Mouse (Mus musculus): Measurements from ENCODE around the gene Dzip1. TPM values are rescaled to one million over a fixed set of nuclear protein-coding genes. Genes with fewer than 3 reads are reported as not detected.
A peak's percentile ranks its signal among the peaks of the same experiment; 100 is the strongest.

Gene Dzip1
- polyA plus RNA-seq, 2 experiments, result 26.0 to 52.1 TPM

GRCm38 (mm10) chr14:118922667-118923184, 2.5 kb downstream of the Dzip1 start:
- ATAC-seq (ENCODE audit: low FRiP score, low read depth) (no peak), DNase-seq (ENCODE audit: low spot score) (peak; percentile 14)
- 2% methylated on average over 37 of the region's 47 CpGs for WGBS
- H3K4me2 ChIP-seq (replicated peaks; ENCODE audit: low read depth, low read length, severe bottlenecking), result peak overlapping the region; percentile 83
- H3K4me1 ChIP-seq (ENCODE audit: control insufficient read depth, insufficient read depth, low read length), result peaks cover 21% of the 10 kb centered on the region
- TF ChIP-seq POLR2A (IDR thresholded peaks at IDR 0.05; ENCODE audit: borderline replicate concordance, extremely low read depth, insufficient read depth, insufficient read length), result no peak
- 0 out of 2 replicates have a peak, but pooled peaks cover 7% of the 10 kb centered on the region for H3K36me3 ChIP-seq (ENCODE audit: control insufficient read depth, insufficient read depth, low read length)
- peak overlapping the region; percentile 45 for H3K9ac ChIP-seq (ENCODE audit: low read depth, low read length, severe bottlenecking)
- peak overlapping the region; percentile 39 for H3K4me3 ChIP-seq (replicated peaks; ENCODE audit: low read length)
- peaks cover 11% of the 10 kb centered on the region; the same call in 1 of the 2 replicates for H3K27me3 ChIP-seq (ENCODE audit: control insufficient read depth, insufficient read depth, low read length)
- no peaks in the 10 kb centered on the region for H3K9me3 ChIP-seq (ENCODE audit: control insufficient read depth, low read length)
- H3K27ac ChIP-seq (replicated peaks; ENCODE audit: low read depth, low read length), result no peak overlapping the region

GRCm38 (mm10) chr14:118922251-118922650, 3.0 kb downstream of the Dzip1 start:
- Histone ChIP-seq H3K4me1 (ENCODE audit: control insufficient read depth, insufficient read depth, low read length) (peaks cover 21% of the 10 kb centered on the region), H3K9me3 (ENCODE audit: control insufficient read depth, low read length) (no peaks in the 10 kb centered on the region), H3K27ac (replicated peaks; ENCODE audit: low read depth, low read length) (no peak overlapping the region), H3K4me3 (replicated peaks; ENCODE audit: low read length) (peak overlapping the region; percentile 39), H3K9ac (ENCODE audit: low read depth, low read length, severe bottlenecking) (peak overlapping the region; percentile 45), H3K4me2 (replicated peaks; ENCODE audit: low read depth, low read length, severe bottlenecking) (peak overlapping the region; percentile 83), H3K36me3 (ENCODE audit: control insufficient read depth, insufficient read depth, low read length) (peaks cover 7% of the 10 kb centered on the region; the same call in 1 of the 2 replicates), H3K27me3 (ENCODE audit: control insufficient read depth, insufficient read depth, low read length) (peaks cover 11% of the 10 kb centered on the region; the same call in 1 of the 2 replicates)
- no peak for ATAC-seq (ENCODE audit: low FRiP score, low read depth)
- 23% methylated on average over 22 of the region's 22 CpGs for WGBS
- no peak for TF ChIP-seq POLR2A (IDR thresholded peaks at IDR 0.05; ENCODE audit: borderline replicate concordance, extremely low read depth, insufficient read depth, insufficient read length)
- DNase-seq (ENCODE audit: low spot score), result no peak

GRCm38 (mm10) chr14:118920654-118921053, 4.6 kb downstream of the Dzip1 start:
- H3K36me3 ChIP-seq (ENCODE audit: control insufficient read depth, insufficient read depth, low read length), result peaks cover 17% of the 10 kb centered on the region
- H3K4me1 ChIP-seq (ENCODE audit: control insufficient read depth, insufficient read depth, low read length), result peaks cover 16% of the 10 kb centered on the region
- H3K9me3 ChIP-seq (ENCODE audit: control insufficient read depth, low read length), result no peaks in the 10 kb centered on the region
- DNase-seq (ENCODE audit: low spot score) (no peak), ATAC-seq (ENCODE audit: low FRiP score, low read depth) (no peak)
- H3K4me3 ChIP-seq (replicated peaks; ENCODE audit: low read length), result no peak overlapping the region
- WGBS, result 65% methylated on average over 7 of the region's 7 CpGs
- no peak for TF ChIP-seq POLR2A (IDR thresholded peaks at IDR 0.05; ENCODE audit: borderline replicate concordance, extremely low read depth, insufficient read depth, insufficient read length)
- H3K27ac ChIP-seq (replicated peaks; ENCODE audit: low read depth, low read length), result no peak overlapping the region
- no peak overlapping the region for H3K4me2 ChIP-seq (replicated peaks; ENCODE audit: low read depth, low read length, severe bottlenecking)
- H3K27me3 ChIP-seq (ENCODE audit: control insufficient read depth, insufficient read depth, low read length), result peaks cover 11% of the 10 kb centered on the region; the same call in 1 of the 2 replicates
- H3K9ac ChIP-seq (ENCODE audit: low read depth, low read length, severe bottlenecking), result no peak overlapping the region

GRCm38 (mm10) chr14:118919025-118919424, 6.2 kb downstream of the Dzip1 start:
- H3K9me3 ChIP-seq (ENCODE audit: control insufficient read depth, low read length), result no peaks in the 10 kb centered on the region
- DNase-seq (ENCODE audit: low spot score) (peak; percentile 11), ATAC-seq (ENCODE audit: low FRiP score, low read depth) (no peak)
- H3K4me3 ChIP-seq (replicated peaks; ENCODE audit: low read length), result no peak overlapping the region
- no peak overlapping the region for H3K4me2 ChIP-seq (replicated peaks; ENCODE audit: low read depth, low read length, severe bottlenecking)
- WGBS, result 64% methylated on average over 8 of the region's 8 CpGs
- no peak overlapping the region for H3K27ac ChIP-seq (replicated peaks; ENCODE audit: low read depth, low read length)
- TF ChIP-seq POLR2A (IDR thresholded peaks at IDR 0.05; ENCODE audit: borderline replicate concordance, extremely low read depth, insufficient read depth, insufficient read length), result no peak
- no peak overlapping the region for H3K9ac ChIP-seq (ENCODE audit: low read depth, low read length, severe bottlenecking)
- H3K4me1 ChIP-seq (ENCODE audit: control insufficient read depth, insufficient read depth, low read length), result peaks cover 16% of the 10 kb centered on the region
- H3K27me3 ChIP-seq (ENCODE audit: control insufficient read depth, insufficient read depth, low read length), result peaks cover 11% of the 10 kb centered on the region; the same call in 1 of the 2 replicates
- peaks cover 26% of the 10 kb centered on the region for H3K36me3 ChIP-seq (ENCODE audit: control insufficient read depth, insufficient read depth, low read length)

- H3K4me1 ChIP-seq (ENCODE audit: control insufficient read depth, insufficient read depth, low read length), result no peaks in the 10 kb centered on the region
- no peaks in the 10 kb centered on the region for H3K27me3 ChIP-seq (ENCODE audit: control insufficient read depth, insufficient read depth, low read length)
- no peak for TF ChIP-seq POLR2A (IDR thresholded peaks at IDR 0.05; ENCODE audit: borderline replicate concordance, extremely low read depth, insufficient read depth, insufficient read length)
- no peak for DNase-seq (ENCODE audit: low spot score)
- H3K4me2 ChIP-seq (replicated peaks; ENCODE audit: low read depth, low read length, severe bottlenecking), result no peak overlapping the region
- peaks cover 57% of the 10 kb centered on the region for H3K36me3 ChIP-seq (ENCODE audit: control insufficient read depth, insufficient read depth, low read length)
- H3K27ac ChIP-seq (replicated peaks; ENCODE audit: low read depth, low read length), result no peak overlapping the region
- no peak overlapping the region for H3K9ac ChIP-seq (ENCODE audit: low read depth, low read length, severe bottlenecking)
- no peak overlapping the region for H3K4me3 ChIP-seq (replicated peaks; ENCODE audit: low read length)
- no peaks in the 10 kb centered on the region for H3K9me3 ChIP-seq (ENCODE audit: control insufficient read depth, low read length)
- WGBS, result 69% methylated on average over 5 of the region's 5 CpGs
- ATAC-seq (ENCODE audit: low FRiP score, low read depth), result no peak
Measured at GRCm38 (mm10) chr14:118913651-118914050, 11.6 kb downstream of the Dzip1 start.

All from limb, embryonic 14.5 days (tissue).